Mouse (Mus musculus): Measurements from ENCODE around the gene Riox2. TPM values are rescaled to one million over a fixed set of nuclear protein-coding genes. Genes with fewer than 3 reads are reported as not detected.

Riox2 gene
- polyA plus RNA-seq (2015; fragmentation: Nextera tagmentation; extraction: Ambion mirVana): 22.7 and 23.4 TPM in 2 replicates

- H3K9ac ChIP-seq (ENCODE audit: low read length): peak within 1 kb of the TSS; percentile 71
These were observed at the start of gene Riox2 for GRCm38 (mm10) chr16:59471637-59472278. Gene Riox2, plus strand, starts transcription at chr16:59471775.

GRCm38 (mm10) chr16:59427960-59428359 is 43.6 kb upstream of the Riox2 start:
- no peak overlapping the region for H3K27ac ChIP-seq (replicated peaks)
- H3K4me3 ChIP-seq (ENCODE audit: low read depth, low read length): no peak overlapping the region
- H3K4me1 ChIP-seq (replicated peaks; ENCODE audit: control insufficient read depth, insufficient read depth): no peaks in the 10 kb centered on the region
- H3K9me3 ChIP-seq (ENCODE audit: control insufficient read depth, low read length): no peaks in the 10 kb centered on the region
- no peak overlapping the region for H3K9ac ChIP-seq (ENCODE audit: low read length)
- no peaks in the 10 kb centered on the region for H3K36me3 ChIP-seq (ENCODE audit: control insufficient read depth, insufficient read depth, low read length)
- no peaks in the 10 kb centered on the region for H3K27me3 ChIP-seq (ENCODE audit: control insufficient read depth, insufficient read depth, low read length)
- DNase-seq (ENCODE audit: low spot score) (no peak), ATAC-seq (ENCODE audit: low FRiP score, low TSS enrichment) (no peak)
- H3K4me2 ChIP-seq (replicated peaks; ENCODE audit: low read depth): no peak overlapping the region
- WGBS: 67% methylated on average over 7 of the region's 7 CpGs
- TF ChIP-seq CTCF (IDR thresholded peaks at IDR 0.05; ENCODE audit: low read depth) (no peak), EP300 (optimal IDR thresholded peaks at IDR 0.05) (no peak)

More at GRCm38 (mm10) chr16:59471637-59472278, at the start of gene Riox2:
- H3K36me3 ChIP-seq (ENCODE audit: control insufficient read depth, insufficient read depth, low read length): no peaks in the 10 kb centered on the region
- TF ChIP-seq CTCF (IDR thresholded peaks at IDR 0.05; ENCODE audit: low read depth) (peak; percentile 5; the same call in 1 of the 2 replicates), EP300 (optimal IDR thresholded peaks at IDR 0.05) (no peak)
- H3K9me3 ChIP-seq (ENCODE audit: control insufficient read depth, low read length): no peaks in the 10 kb centered on the region
- peak within 1 kb of the TSS; percentile 88 for H3K4me3 ChIP-seq (ENCODE audit: low read depth, low read length)
- H3K27me3 ChIP-seq (ENCODE audit: control insufficient read depth, insufficient read depth, low read length): no peaks in the 10 kb centered on the region
- peak within 1 kb of the TSS; percentile 83 for H3K27ac ChIP-seq (replicated peaks)
- WGBS: 1% methylated on average over 56 of the region's 56 CpGs
- ATAC-seq (ENCODE audit: low FRiP score, low TSS enrichment) (peak; percentile 96), DNase-seq (ENCODE audit: low spot score) (peak; percentile 91)
- no peaks in the 10 kb centered on the region for H3K4me1 ChIP-seq (replicated peaks; ENCODE audit: control insufficient read depth, insufficient read depth)
- peak within 1 kb of the TSS; percentile 63 for H3K4me2 ChIP-seq (replicated peaks; ENCODE audit: low read depth)

- H3K27ac ChIP-seq (replicated peaks): no peak overlapping the region
- WGBS: 71% methylated on average over 11 of the region's 11 CpGs
These were observed 38.4 kb upstream of the Riox2 start for GRCm38 (mm10) chr16:59433181-59433580.

GRCm38 (mm10) chr16:59444880-59445559 is 26.6 kb upstream of the Riox2 start:
- TF ChIP-seq CTCF (IDR thresholded peaks at IDR 0.05; ENCODE audit: low read depth) (no peak), EP300 (optimal IDR thresholded peaks at IDR 0.05) (no peak)
- Histone ChIP-seq H3K9me3 (ENCODE audit: control insufficient read depth, low read length) (no peaks in the 10 kb centered on the region), H3K4me1 (replicated peaks; ENCODE audit: control insufficient read depth, insufficient read depth) (no peaks in the 10 kb centered on the region), H3K9ac (ENCODE audit: low read length) (no peak overlapping the region), H3K36me3 (ENCODE audit: control insufficient read depth, insufficient read depth, low read length) (no peaks in the 10 kb centered on the region), H3K4me2 (replicated peaks; ENCODE audit: low read depth) (no peak overlapping the region), H3K4me3 (ENCODE audit: low read depth, low read length) (no peak overlapping the region), H3K27me3 (ENCODE audit: control insufficient read depth, insufficient read depth, low read length) (no peaks in the 10 kb centered on the region), H3K27ac (replicated peaks) (no peak overlapping the region)
- ATAC-seq (ENCODE audit: low FRiP score, low TSS enrichment) (no peak), DNase-seq (ENCODE audit: low spot score) (no peak)
- WGBS: 83% methylated on average over 7 of the region's 7 CpGs

More at GRCm38 (mm10) chr16:59433181-59433580, 38.4 kb upstream of the Riox2 start:
- Histone ChIP-seq H3K4me3 (ENCODE audit: low read depth, low read length) (no peak overlapping the region), H3K4me2 (replicated peaks; ENCODE audit: low read depth) (no peak overlapping the region), H3K4me1 (replicated peaks; ENCODE audit: control insufficient read depth, insufficient read depth) (no peaks in the 10 kb centered on the region), H3K9me3 (ENCODE audit: control insufficient read depth, low read length) (no peaks in the 10 kb centered on the region), H3K27me3 (ENCODE audit: control insufficient read depth, insufficient read depth, low read length) (no peaks in the 10 kb centered on the region), H3K9ac (ENCODE audit: low read length) (no peak overlapping the region), H3K36me3 (ENCODE audit: control insufficient read depth, insufficient read depth, low read length) (no peaks in the 10 kb centered on the region)
- DNase-seq (ENCODE audit: low spot score) (no peak), ATAC-seq (ENCODE audit: low FRiP score, low TSS enrichment) (no peak)
- TF ChIP-seq EP300 (optimal IDR thresholded peaks at IDR 0.05) (no peak), CTCF (IDR thresholded peaks at IDR 0.05; ENCODE audit: low read depth) (no peak)

GRCm38 (mm10) chr16:59448181-59448580 is 23.4 kb upstream of the Riox2 start:
- no peak overlapping the region for H3K4me3 ChIP-seq (ENCODE audit: low read depth, low read length)
- H3K27ac ChIP-seq (replicated peaks): no peak overlapping the region
- H3K4me1 ChIP-seq (replicated peaks; ENCODE audit: control insufficient read depth, insufficient read depth): no peaks in the 10 kb centered on the region
- no peak overlapping the region for H3K4me2 ChIP-seq (replicated peaks; ENCODE audit: low read depth)
- TF ChIP-seq EP300 (optimal IDR thresholded peaks at IDR 0.05) (no peak), CTCF (IDR thresholded peaks at IDR 0.05; ENCODE audit: low read depth) (no peak)
- H3K9ac ChIP-seq (ENCODE audit: low read length): no peak overlapping the region
- no peaks in the 10 kb centered on the region for H3K9me3 ChIP-seq (ENCODE audit: control insufficient read depth, low read length)
- no peaks in the 10 kb centered on the region for H3K27me3 ChIP-seq (ENCODE audit: control insufficient read depth, insufficient read depth, low read length)
- no peak for ATAC-seq (ENCODE audit: low FRiP score, low TSS enrichment)
- DNase-seq (ENCODE audit: low spot score): no peak
- WGBS: 78% methylated on average over 1 of the region's 1 CpGs
- no peaks in the 10 kb centered on the region for H3K36me3 ChIP-seq (ENCODE audit: control insufficient read depth, insufficient read depth, low read length)

GRCm38 (mm10) chr16:59449092-59449491 is 22.5 kb upstream of the Riox2 start:
- Histone ChIP-seq H3K9ac (ENCODE audit: low read length) (no peak overlapping the region), H3K4me3 (ENCODE audit: low read depth, low read length) (no peak overlapping the region), H3K4me1 (replicated peaks; ENCODE audit: control insufficient read depth, insufficient read depth) (no peaks in the 10 kb centered on the region), H3K36me3 (ENCODE audit: control insufficient read depth, insufficient read depth, low read length) (no peaks in the 10 kb centered on the region), H3K4me2 (replicated peaks; ENCODE audit: low read depth) (no peak overlapping the region), H3K27me3 (ENCODE audit: control insufficient read depth, insufficient read depth, low read length) (no peaks in the 10 kb centered on the region), H3K27ac (replicated peaks) (no peak overlapping the region), H3K9me3 (ENCODE audit: control insufficient read depth, low read length) (no peaks in the 10 kb centered on the region)
- TF ChIP-seq CTCF (IDR thresholded peaks at IDR 0.05; ENCODE audit: low read depth): peak; percentile 28; the same call in 1 of the 2 replicates
- no peak for TF ChIP-seq EP300 (optimal IDR thresholded peaks at IDR 0.05)
- ATAC-seq (ENCODE audit: low FRiP score, low TSS enrichment): no peak
- no peak for DNase-seq (ENCODE audit: low spot score)
